In the genomic region with DNA sequence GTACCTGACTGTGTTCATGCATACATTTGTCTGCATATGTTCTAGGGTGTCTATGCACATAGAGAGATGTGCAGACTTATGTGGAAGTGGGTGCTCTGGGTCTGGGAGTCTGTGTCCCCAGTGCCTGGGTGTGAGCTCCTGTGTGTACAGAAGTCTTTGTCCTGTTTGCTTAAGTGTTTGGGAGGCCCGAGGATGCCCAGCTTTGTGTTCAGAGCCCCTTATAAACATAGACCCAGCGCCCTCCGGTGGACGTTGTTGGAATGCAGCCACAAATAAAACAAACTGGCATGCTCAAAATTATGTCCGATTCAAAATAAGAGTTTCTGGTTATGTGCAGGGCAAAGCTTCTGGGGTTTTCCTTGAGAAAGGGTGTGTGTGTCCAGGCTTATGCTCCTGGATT, we compare ENCODE assay signal across 8 mouse cellular contexts. TPM values are rescaled to one million over a fixed set of nuclear protein-coding genes. Genes with fewer than 3 reads are reported as not detected.
DNase-seq lines count a peak whose midpoint lies in the region; ATAC-seq and TF ChIP-seq lines count a peak whose summit lies in the region.

No protein-coding gene starts in this region.

- no peak for TF ChIP-seq EP300 in liver, postnatal 0 days (IDR thresholded peaks at IDR 0.05; ENCODE audit: low read depth)

- H3K9me3 ChIP-seq in liver, embryonic 12.5 days (replicated peaks), result no peaks in the 10 kb centered on the region
- H3K9me3 ChIP-seq in embryonic facial prominence, embryonic 10.5 days, result no peaks in the 10 kb centered on the region
- H3K9me3 ChIP-seq in hindbrain, embryonic 16.5 days (ENCODE audit: control insufficient read depth, low read length), result no peaks in the 10 kb centered on the region
- no peaks in the 10 kb centered on the region for H3K9me3 ChIP-seq in liver, postnatal 0 days (ENCODE audit: low read length)
- no peaks in the 10 kb centered on the region for H3K9me3 ChIP-seq in neural tube, embryonic 15.5 days (replicated peaks)

- H3K9ac ChIP-seq in liver, embryonic 12.5 days, result no peak overlapping the region
- no peak overlapping the region for H3K9ac ChIP-seq in hindbrain, embryonic 16.5 days (ENCODE audit: low read depth, low read length)
- no peak overlapping the region for H3K9ac ChIP-seq in liver, postnatal 0 days (replicated peaks)
- no peak overlapping the region for H3K9ac ChIP-seq in neural tube, embryonic 15.5 days (replicated peaks)

- 5% methylated on average over 5 of the region's 5 CpGs for WGBS in liver, embryonic 12.5 days (ENCODE audit: insufficient replicate concordance)
- WGBS in embryonic facial prominence, embryonic 10.5 days, result 4% methylated on average over 5 of the region's 5 CpGs
- WGBS in hindbrain, embryonic 16.5 days, result 2% methylated on average over 5 of the region's 5 CpGs
- WGBS in liver, postnatal 0 days (ENCODE audit: insufficient replicate concordance), result 6% methylated on average over 5 of the region's 5 CpGs
- 4% methylated on average over 5 of the region's 5 CpGs for WGBS in neural tube, embryonic 15.5 days

- no peaks in the 10 kb centered on the region for H3K36me3 ChIP-seq in liver, embryonic 12.5 days
- H3K36me3 ChIP-seq in embryonic facial prominence, embryonic 10.5 days (replicated peaks), result no peaks in the 10 kb centered on the region
- H3K36me3 ChIP-seq in hindbrain, embryonic 16.5 days (ENCODE audit: control insufficient read depth, insufficient read depth, low read length), result no peaks in the 10 kb centered on the region
- H3K36me3 ChIP-seq in liver, postnatal 0 days (replicated peaks; ENCODE audit: insufficient read depth, low read length), result no peaks in the 10 kb centered on the region
- no peaks in the 10 kb centered on the region for H3K36me3 ChIP-seq in neural tube, embryonic 15.5 days

- ATAC-seq in liver, embryonic 12.5 days, result no peak
- peak; percentile 79 for ATAC-seq in hindbrain, embryonic 16.5 days
- no peak for ATAC-seq in liver, postnatal 0 days
- ATAC-seq in neural tube, embryonic 15.5 days (ENCODE audit: low FRiP score), result peak; percentile 65

- peak; percentile 67 for DNase-seq in liver
- peak; percentile 72 for DNase-seq in adrenal gland, postnatal 10 days
- DNase-seq in embryonic facial prominence, embryonic 10.5 days (ENCODE audit: low spot score), result peak; percentile 83
- DNase-seq in liver, postnatal 0 days, result peak; percentile 64
- no peak for DNase-seq in spleen, postnatal 36 days (ENCODE audit: low spot score in 2 of 2)

- peak; percentile 68 for TF ChIP-seq CTCF in liver, postnatal 0 days (IDR thresholded peaks at IDR 0.05; ENCODE audit: low read depth)

- no peak overlapping the region for H3K4me2 ChIP-seq in liver, embryonic 12.5 days
- no peak overlapping the region for H3K4me2 ChIP-seq in hindbrain, embryonic 16.5 days (ENCODE audit: low read length)
- no peak overlapping the region for H3K4me2 ChIP-seq in liver, postnatal 0 days (ENCODE audit: low read depth, low read length)
- H3K4me2 ChIP-seq in neural tube, embryonic 15.5 days, result no peak overlapping the region

- no peak overlapping the region for H3K4me3 ChIP-seq in liver, embryonic 12.5 days
- H3K4me3 ChIP-seq in embryonic facial prominence, embryonic 10.5 days, result no peak overlapping the region
- no peak overlapping the region for H3K4me3 ChIP-seq in hindbrain, embryonic 16.5 days (ENCODE audit: low read length)
- no peak overlapping the region for H3K4me3 ChIP-seq in liver, postnatal 0 days (ENCODE audit: low read depth, low read length)
- no peak overlapping the region for H3K4me3 ChIP-seq in neural tube, embryonic 15.5 days (replicated peaks)

- peaks cover 23% of the 10 kb centered on the region for H3K4me1 ChIP-seq in liver, embryonic 12.5 days
- H3K4me1 ChIP-seq in embryonic facial prominence, embryonic 10.5 days, result peaks cover 50% of the 10 kb centered on the region
- H3K4me1 ChIP-seq in hindbrain, embryonic 16.5 days (ENCODE audit: control insufficient read depth, insufficient read depth, low read depth, low read length), result peaks cover 11% of the 10 kb centered on the region
- H3K4me1 ChIP-seq in liver, postnatal 0 days (ENCODE audit: insufficient read depth), result no peaks in the 10 kb centered on the region
- peaks cover 34% of the 10 kb centered on the region for H3K4me1 ChIP-seq in neural tube, embryonic 15.5 days

- no peak overlapping the region for H3K27ac ChIP-seq in liver, embryonic 12.5 days
- H3K27ac ChIP-seq in embryonic facial prominence, embryonic 10.5 days (replicated peaks), result peak overlapping the region; percentile 8; the same call in 1 of the 2 replicates
- no peak overlapping the region for H3K27ac ChIP-seq in hindbrain, embryonic 16.5 days (ENCODE audit: low read depth, low read length)
- no peak overlapping the region for H3K27ac ChIP-seq in liver, postnatal 0 days (ENCODE audit: low read depth)
- H3K27ac ChIP-seq in neural tube, embryonic 15.5 days (replicated peaks), result no peak overlapping the region

- H3K27me3 ChIP-seq in liver, embryonic 12.5 days (replicated peaks), result peaks cover 49% of the 10 kb centered on the region
- peaks cover 59% of the 10 kb centered on the region for H3K27me3 ChIP-seq in embryonic facial prominence, embryonic 10.5 days (replicated peaks; ENCODE audit: low read depth, poor library complexity, severe bottlenecking)
- no peaks in the 10 kb centered on the region for H3K27me3 ChIP-seq in hindbrain, embryonic 16.5 days (replicated peaks; ENCODE audit: control insufficient read depth, insufficient read depth, low read length)
- no peaks in the 10 kb centered on the region; the same call in 1 of the 2 replicates for H3K27me3 ChIP-seq in liver, postnatal 0 days (ENCODE audit: insufficient read depth, low read length)
- H3K27me3 ChIP-seq in neural tube, embryonic 15.5 days (replicated peaks), result peaks cover 3% of the 10 kb centered on the region; the same call in 1 of the 2 replicates

RNA-seq across cellular contexts. Expression of gene Aldh1b1, which starts 27.2 kb away (rescaled TPM):
- 29.0 and 30.8 TPM in 2 replicates for polyA plus RNA-seq in liver, embryonic 12.5 days (2016; fragmentation: Nextera tagmentation; extraction: Ambion mirVana)
- 10 to 100 TPM; 22.1 to 28.1 TPM for total RNA-seq in adrenal gland, postnatal 10 days (2021)
- 5.0 and 5.2 TPM in 2 replicates for polyA plus RNA-seq in embryonic facial prominence, embryonic 10.5 days (2016; fragmentation: Nextera tagmentation; extraction: Ambion mirVana)
- polyA plus RNA-seq in hindbrain, embryonic 16.5 days (2015; fragmentation: Nextera tagmentation; extraction: Ambion mirVana), result 20.8 and 22.5 TPM in 2 replicates
- polyA plus RNA-seq in liver, postnatal 0 days (2015; fragmentation: Nextera tagmentation; extraction: Ambion mirVana), result 91.5 and 96.4 TPM in 2 replicates
- 18.7 and 36.7 TPM in 2 replicates for polyA plus RNA-seq in neural tube, embryonic 15.5 days (2015; fragmentation: Nextera tagmentation; extraction: Ambion mirVana)

RNA-seq across cellular contexts. Expression of gene Igfbpl1, which starts 55.1 kb away (rescaled TPM):
- polyA plus RNA-seq in liver, embryonic 12.5 days (2016; fragmentation: Nextera tagmentation; extraction: Ambion mirVana), result not detected in 2 replicates
- total RNA-seq in adrenal gland, postnatal 10 days (2021), result under 1 TPM in 1 of 2 experiments, not detected in 1; 0.12 TPM
- polyA plus RNA-seq in embryonic facial prominence, embryonic 10.5 days (2016; fragmentation: Nextera tagmentation; extraction: Ambion mirVana), result 3.9 and 5.4 TPM in 2 replicates
- 20.2 and 27.3 TPM in 2 replicates for polyA plus RNA-seq in hindbrain, embryonic 16.5 days (2015; fragmentation: Nextera tagmentation; extraction: Ambion mirVana)
- polyA plus RNA-seq in liver, postnatal 0 days (2015; fragmentation: Nextera tagmentation; extraction: Ambion mirVana), result not detected in 2 replicates
- polyA plus RNA-seq in neural tube, embryonic 15.5 days (2015; fragmentation: Nextera tagmentation; extraction: Ambion mirVana), result 14.2 and 24.7 TPM in 2 replicates

Comparison
In these comparisons a context has a peak if more than half of its experiments do, and no peak if none do; other contexts are left out.
1. DNase-seq: peak in liver (single experiment), adrenal gland, postnatal 10 days (single experiment), embryonic facial prominence, embryonic 10.5 days (single experiment) and liver, postnatal 0 days (single experiment); none in spleen, postnatal 36 days (0 of 2).
2. ATAC-seq: peak in hindbrain, embryonic 16.5 days (single experiment) and neural tube, embryonic 15.5 days (single experiment); none in liver, embryonic 12.5 days (single experiment) and liver, postnatal 0 days (single experiment).